ENCODE assay signal across 8 mouse cellular contexts in genomic region chr13:37857284-37858065, GRCm38 (mm10).
DNase-seq lines count a peak whose midpoint lies in the region; ATAC-seq and TF ChIP-seq lines count a peak whose summit lies in the region.

No protein-coding gene starts in this region.

- peaks cover 64% of the 10 kb centered on the region for H3K4me1 ChIP-seq in lung, embryonic 16.5 days (replicated peaks; ENCODE audit: control insufficient read depth, insufficient read depth, low read length)
- peaks cover 35% of the 10 kb centered on the region for H3K4me1 ChIP-seq in thymus, adult 2 months (replicated peaks; ENCODE audit: control insufficient read depth, insufficient read depth, low read length)

- under 1% methylated on average over 54 of the region's 59 CpGs for WGBS in lung, embryonic 16.5 days
- under 1% methylated on average over 59 of the region's 59 CpGs for WGBS in thymus, adult 2 months

- peak overlapping the region; percentile 98 for H3K4me2 ChIP-seq in lung, embryonic 16.5 days (ENCODE audit: low read depth, low read length)

- H3K9ac ChIP-seq in lung, embryonic 16.5 days (ENCODE audit: low read length), result peak overlapping the region; percentile 81

- H3K4me3 ChIP-seq in lung, embryonic 16.5 days (ENCODE audit: low read length), result peak overlapping the region; percentile 72
- H3K4me3 ChIP-seq in thymus, adult 2 months (ENCODE audit: control insufficient read depth, insufficient read depth, low read length), result peak overlapping the region; percentile 65

- H3K27me3 ChIP-seq in lung, embryonic 16.5 days (ENCODE audit: control insufficient read depth, insufficient read depth, low read depth, low read length), result no peaks in the 10 kb centered on the region
- H3K27me3 ChIP-seq in thymus, adult 2 months (ENCODE audit: control insufficient read depth, insufficient read depth, low read length), result no peaks in the 10 kb centered on the region

- peak; percentile 78 to 81 for ATAC-seq in hematopoietic stem cell, adult 5-6 weeks (replicated peaks in 1 of 2; ENCODE audit: insufficient read depth in 1 of 2, low FRiP score in 2 of 2, low TSS enrichment in 1 of 2, low read depth in 1 of 2, poor library complexity in 2 of 2, severe bottlenecking in 2 of 2)
- peak; percentile 93 for ATAC-seq in lung, embryonic 16.5 days (ENCODE audit: low read depth)

- DNase-seq in MN1 (ENCODE audit: low spot score), result peak; percentile 85
- DNase-seq in cerebellum, adult 8-10 months, result peak; percentile 90
- peak; percentile 90 for DNase-seq in forelimb bud, embryonic 11.5 days (ENCODE audit: low read depth, low spot score)
- peak; percentile 88 for DNase-seq in layer of hippocampus, adult 9-11 months
- peak; percentile 87 for DNase-seq in ovary, adult 18-20 months (ENCODE audit: low spot score)
- peak; percentile 95 for DNase-seq in thymus, adult 2 months

- 0 out of 2 replicates have a peak, but pooled peaks cover 3% of the 10 kb centered on the region for H3K36me3 ChIP-seq in lung, embryonic 16.5 days (ENCODE audit: control insufficient read depth, insufficient read depth, low read length)
- H3K36me3 ChIP-seq in thymus, adult 2 months (ENCODE audit: control insufficient read depth, insufficient read depth, low read length), result no peaks in the 10 kb centered on the region

- peak; percentile 78 for TF ChIP-seq POLR2A in thymus, adult 2 months (IDR thresholded peaks at IDR 0.05; ENCODE audit: control insufficient read depth, extremely low read depth, insufficient read depth, low read length, poor library complexity)

- peak overlapping the region; percentile 84 for H3K27ac ChIP-seq in lung, embryonic 16.5 days (ENCODE audit: low read length)
- peak overlapping the region; percentile 49; the same call in 1 of the 2 replicates for H3K27ac ChIP-seq in thymus, adult 2 months (ENCODE audit: control insufficient read depth, insufficient read depth, low read length)

- TF ChIP-seq CTCF in thymus, adult 2 months (IDR thresholded peaks at IDR 0.05; ENCODE audit: borderline replicate concordance, control insufficient read depth, extremely low read depth, insufficient read depth, low read length, poor library complexity), result no peak

- no peaks in the 10 kb centered on the region for H3K9me3 ChIP-seq in lung, embryonic 16.5 days (ENCODE audit: control insufficient read depth, low read length)

Comparison
In these comparisons a context has a peak if more than half of its experiments do, and no peak if none do; other contexts are left out.
1. Peak in every context shown above with its lines: DNase-seq, ATAC-seq, H3K4me3 ChIP-seq and H3K27ac ChIP-seq.